Mouse (Mus musculus): ENCODE results near the gene Cd3d. TPM values are rescaled to one million over a fixed set of nuclear protein-coding genes. Genes with fewer than 3 reads are reported as not detected.

Cd3d gene
- polyA plus RNA-seq, 1 experiment from 2014 or later: 0.46 TPM

- no peaks in the 10 kb centered on the region for H3K36me3 ChIP-seq (replicated peaks; ENCODE audit: insufficient read depth, low read length)
- no peaks in the 10 kb centered on the region for H3K27me3 ChIP-seq (ENCODE audit: insufficient read depth, low read length)
- TF ChIP-seq CTCF (IDR thresholded peaks at IDR 0.05; ENCODE audit: low read depth) (no peak), EP300 (IDR thresholded peaks at IDR 0.05; ENCODE audit: low read depth) (no peak)
- DNase-seq (no peak), ATAC-seq (no peak)
- no peak overlapping the region for H3K9ac ChIP-seq (replicated peaks)
- no peak overlapping the region for H3K27ac ChIP-seq (ENCODE audit: low read depth)
- no peak overlapping the region for H3K4me2 ChIP-seq (ENCODE audit: low read depth, low read length)
- H3K4me1 ChIP-seq (ENCODE audit: insufficient read depth): no peaks in the 10 kb centered on the region
- WGBS (ENCODE audit: insufficient replicate concordance): 74% methylated on average over 4 of the region's 4 CpGs
- no peaks in the 10 kb centered on the region for H3K9me3 ChIP-seq (ENCODE audit: low read length)
- H3K4me3 ChIP-seq (ENCODE audit: low read depth, low read length): no peak overlapping the region
Measured at GRCm38 (mm10) chr9:44994962-44995361, 13.4 kb downstream of the Cd3d start.

GRCm38 (mm10) chr9:44996590-44996989 lies 15.0 kb downstream of the Cd3d start:
- Histone ChIP-seq H3K4me2 (ENCODE audit: low read depth, low read length) (no peak overlapping the region), H3K27ac (ENCODE audit: low read depth) (no peak overlapping the region), H3K9me3 (ENCODE audit: low read length) (no peaks in the 10 kb centered on the region), H3K4me1 (ENCODE audit: insufficient read depth) (no peaks in the 10 kb centered on the region), H3K36me3 (replicated peaks; ENCODE audit: insufficient read depth, low read length) (no peaks in the 10 kb centered on the region), H3K4me3 (ENCODE audit: low read depth, low read length) (no peak overlapping the region), H3K9ac (replicated peaks) (no peak overlapping the region), H3K27me3 (ENCODE audit: insufficient read depth, low read length) (no peaks in the 10 kb centered on the region)
- 92% methylated on average over 7 of the region's 7 CpGs for WGBS (ENCODE audit: insufficient replicate concordance)
- no peak for TF ChIP-seq EP300 (IDR thresholded peaks at IDR 0.05; ENCODE audit: low read depth)
- TF ChIP-seq CTCF (IDR thresholded peaks at IDR 0.05; ENCODE audit: low read depth): no peak
- no peak for DNase-seq
- no peak for ATAC-seq

GRCm38 (mm10) chr9:44998138-44998537 lies 16.6 kb downstream of the Cd3d start:
- H3K4me2 ChIP-seq (ENCODE audit: low read depth, low read length): no peak overlapping the region
- no peak for DNase-seq
- no peaks in the 10 kb centered on the region for H3K36me3 ChIP-seq (replicated peaks; ENCODE audit: insufficient read depth, low read length)
- whole genome bisulfite sequencing (ENCODE audit: insufficient replicate concordance): 50% methylated on average over 11 of the region's 11 CpGs
- no peaks in the 10 kb centered on the region for H3K27me3 ChIP-seq (ENCODE audit: insufficient read depth, low read length)
- TF ChIP-seq CTCF (IDR thresholded peaks at IDR 0.05; ENCODE audit: low read depth): no peak
- no peak for TF ChIP-seq EP300 (IDR thresholded peaks at IDR 0.05; ENCODE audit: low read depth)
- no peak overlapping the region for H3K4me3 ChIP-seq (ENCODE audit: low read depth, low read length)
- no peak overlapping the region for H3K27ac ChIP-seq (ENCODE audit: low read depth)
- no peak for ATAC-seq
- no peak overlapping the region for H3K9ac ChIP-seq (replicated peaks)
- no peaks in the 10 kb centered on the region for H3K4me1 ChIP-seq (ENCODE audit: insufficient read depth)
- H3K9me3 ChIP-seq (ENCODE audit: low read length): no peaks in the 10 kb centered on the region

GRCm38 (mm10) chr9:44999171-44999570 lies 17.6 kb downstream of the Cd3d start:
- Histone ChIP-seq H3K4me1 (ENCODE audit: insufficient read depth) (no peaks in the 10 kb centered on the region), H3K27me3 (ENCODE audit: insufficient read depth, low read length) (no peaks in the 10 kb centered on the region), H3K4me3 (ENCODE audit: low read depth, low read length) (no peak overlapping the region), H3K36me3 (replicated peaks; ENCODE audit: insufficient read depth, low read length) (no peaks in the 10 kb centered on the region), H3K9ac (replicated peaks) (no peak overlapping the region), H3K27ac (ENCODE audit: low read depth) (no peak overlapping the region), H3K4me2 (ENCODE audit: low read depth, low read length) (no peak overlapping the region), H3K9me3 (ENCODE audit: low read length) (no peaks in the 10 kb centered on the region)
- whole genome bisulfite sequencing (ENCODE audit: insufficient replicate concordance): 51% methylated on average over 6 of the region's 6 CpGs
- TF ChIP-seq CTCF (IDR thresholded peaks at IDR 0.05; ENCODE audit: low read depth) (no peak), EP300 (IDR thresholded peaks at IDR 0.05; ENCODE audit: low read depth) (no peak)
- ATAC-seq (no peak), DNase-seq (no peak)

- 70% methylated on average over 5 of the region's 5 CpGs for WGBS (ENCODE audit: insufficient replicate concordance)
- H3K27ac ChIP-seq (ENCODE audit: low read depth): no peak overlapping the region
- no peak for TF ChIP-seq CTCF (IDR thresholded peaks at IDR 0.05; ENCODE audit: low read depth)
- no peak for TF ChIP-seq EP300 (IDR thresholded peaks at IDR 0.05; ENCODE audit: low read depth)
- no peaks in the 10 kb centered on the region for H3K27me3 ChIP-seq (ENCODE audit: insufficient read depth, low read length)
- H3K9ac ChIP-seq (replicated peaks): no peak overlapping the region
- ATAC-seq (no peak), DNase-seq (no peak)
- no peaks in the 10 kb centered on the region for H3K9me3 ChIP-seq (ENCODE audit: low read length)
- no peaks in the 10 kb centered on the region for H3K36me3 ChIP-seq (replicated peaks; ENCODE audit: insufficient read depth, low read length)
- no peak overlapping the region for H3K4me3 ChIP-seq (ENCODE audit: low read depth, low read length)
- H3K4me1 ChIP-seq (ENCODE audit: insufficient read depth): no peaks in the 10 kb centered on the region
- H3K4me2 ChIP-seq (ENCODE audit: low read depth, low read length): no peak overlapping the region
Measured at GRCm38 (mm10) chr9:44999776-45000175, 18.2 kb downstream of the Cd3d start.

GRCm38 (mm10) chr9:45000249-45000648 lies 18.7 kb downstream of the Cd3d start:
- no peak for DNase-seq
- no peaks in the 10 kb centered on the region for H3K4me1 ChIP-seq (ENCODE audit: insufficient read depth)
- ATAC-seq: no peak
- no peak overlapping the region for H3K4me3 ChIP-seq (ENCODE audit: low read depth, low read length)
- no peak overlapping the region for H3K9ac ChIP-seq (replicated peaks)
- H3K27ac ChIP-seq (ENCODE audit: low read depth): no peak overlapping the region
- no peak for TF ChIP-seq EP300 (IDR thresholded peaks at IDR 0.05; ENCODE audit: low read depth)
- no peak for TF ChIP-seq CTCF (IDR thresholded peaks at IDR 0.05; ENCODE audit: low read depth)
- 60% methylated on average over 3 of the region's 3 CpGs for WGBS (ENCODE audit: insufficient replicate concordance)
- no peaks in the 10 kb centered on the region for H3K27me3 ChIP-seq (ENCODE audit: insufficient read depth, low read length)
- H3K9me3 ChIP-seq (ENCODE audit: low read length): no peaks in the 10 kb centered on the region
- H3K4me2 ChIP-seq (ENCODE audit: low read depth, low read length): no peak overlapping the region
- no peaks in the 10 kb centered on the region for H3K36me3 ChIP-seq (replicated peaks; ENCODE audit: insufficient read depth, low read length)

GRCm38 (mm10) chr9:45007404-45007803 lies 25.8 kb downstream of the Cd3d start:
- Histone ChIP-seq H3K4me2 (ENCODE audit: low read depth, low read length) (no peak overlapping the region), H3K9me3 (ENCODE audit: low read length) (no peaks in the 10 kb centered on the region), H3K9ac (replicated peaks) (no peak overlapping the region), H3K4me3 (ENCODE audit: low read depth, low read length) (no peak overlapping the region), H3K27ac (ENCODE audit: low read depth) (no peak overlapping the region), H3K27me3 (ENCODE audit: insufficient read depth, low read length) (no peaks in the 10 kb centered on the region), H3K4me1 (ENCODE audit: insufficient read depth) (no peaks in the 10 kb centered on the region), H3K36me3 (replicated peaks; ENCODE audit: insufficient read depth, low read length) (no peaks in the 10 kb centered on the region)
- ATAC-seq (no peak), DNase-seq (no peak)
- TF ChIP-seq CTCF (IDR thresholded peaks at IDR 0.05; ENCODE audit: low read depth): no peak
- TF ChIP-seq EP300 (IDR thresholded peaks at IDR 0.05; ENCODE audit: low read depth): no peak
- 65% methylated on average over 12 of the region's 12 CpGs for WGBS (ENCODE audit: insufficient replicate concordance)
